Mouse (Mus musculus): ENCODE data around the gene Gfod1. TPM values are rescaled to one million over a fixed set of nuclear protein-coding genes. Genes with fewer than 3 reads are reported as not detected.

The Gfod1 gene
- total RNA-seq, 2 experiments from 2014 or later: 93.6 to 119 TPM

Other genes starting within 250 kb of the Gfod1 start
- 10 to 100 TPM; 33.0 to 34.5 TPM for gene Tbc1d7, start 132.7 kb downstream of the Gfod1 start, total RNA-seq (2021)
- gene Sirt5, start 61.3 kb upstream of the Gfod1 start, total RNA-seq (2021): 10 to 100 TPM; 16.4 to 16.5 TPM
- gene Nol7, start 94.2 kb upstream of the Gfod1 start, total RNA-seq (2021): 10 to 100 TPM; 67.6 to 71.4 TPM
- 10 to 100 TPM; 98.7 to 100.0 TPM for gene Ranbp9, start 177.1 kb upstream of the Gfod1 start, total RNA-seq (2021)